47 mouse cellular contexts compared by ENCODE assay signal in genomic region chr17:31094781-31095180, GRCm38 (mm10). TPM values are rescaled to one million over a fixed set of nuclear protein-coding genes. Genes with fewer than 3 reads are reported as not detected.
"Had no signal": no experiment of that assay in that cellular context is flagged by ENCODE, and none has a peak within 500 bp of the region (broad histone marks: within the 10 kb centered on the region; RNA-seq: fewer than 3 reads in every experiment).

No protein-coding gene starts in this region.

- H3K4me3 ChIP-seq: heart, embryonic 10.5 days; heart, embryonic 12.5 days; heart, embryonic 13.5 days; heart, embryonic 15.5 days; hindbrain, embryonic 10.5 days; hindbrain, embryonic 12.5 days; hindbrain, embryonic 13.5 days; hindbrain, embryonic 15.5 days; intestine, embryonic 15.5 days; kidney, embryonic 15.5 days; layer of hippocampus, adult 2 months had no signal

- ATAC-seq: hindbrain, embryonic 16.5 days; hindbrain, postnatal 0 days; inflammation-experienced regulatory T-cells, adult 6 months; intestine, embryonic 15.5 days; intestine, embryonic 16.5 days; intestine, postnatal 0 days had no signal

- H3K4me2 ChIP-seq: heart, embryonic 11.5 days; heart, embryonic 12.5 days; heart, embryonic 13.5 days; heart, embryonic 15.5 days; hindbrain, embryonic 12.5 days; hindbrain, embryonic 13.5 days; hindbrain, embryonic 14.5 days; hindbrain, embryonic 15.5 days; intestine, embryonic 15.5 days; kidney, embryonic 15.5 days had no signal

- H3K4me1 ChIP-seq: intestine, embryonic 15.5 days had no signal

- H3K36me3 ChIP-seq: intestine, embryonic 15.5 days; kidney, embryonic 15.5 days had no signal

- H3K27me3 ChIP-seq: heart, embryonic 13.5 days; heart, embryonic 15.5 days; hindbrain, embryonic 12.5 days; hindbrain, embryonic 13.5 days; hindbrain, embryonic 15.5 days; intestine, embryonic 15.5 days; kidney, embryonic 15.5 days had no signal

- H3K27ac ChIP-seq: heart, embryonic 10.5 days; heart, embryonic 13.5 days; heart, embryonic 15.5 days; hindbrain, embryonic 10.5 days; hindbrain, embryonic 12.5 days; hindbrain, embryonic 13.5 days; hindbrain, embryonic 14.5 days; hindbrain, embryonic 15.5 days; hindbrain, postnatal 0 days; intestine, embryonic 15.5 days; kidney, embryonic 15.5 days; kidney, postnatal 0 days; layer of hippocampus, adult 2 months had no signal

- H3K9me3 ChIP-seq: heart, embryonic 15.5 days; hindbrain, embryonic 12.5 days; hindbrain, embryonic 13.5 days; hindbrain, embryonic 15.5 days; intestine, embryonic 15.5 days; kidney, embryonic 15.5 days had no signal

- H3K9ac ChIP-seq: heart, embryonic 12.5 days; heart, embryonic 13.5 days; heart, embryonic 15.5 days; hindbrain, embryonic 12.5 days; hindbrain, embryonic 13.5 days; hindbrain, embryonic 14.5 days; hindbrain, embryonic 15.5 days; intestine, embryonic 15.5 days; kidney, embryonic 15.5 days had no signal

- DNase-seq: heart, postnatal 10 days; heart, postnatal 14 days; heart, postnatal 36 days; heart, postnatal 4 days; kidney, adult 11 months; kidney, adult 18-20 months; kidney, adult 2 months; kidney, adult 8-10 months; kidney, adult 9 months; kidney, postnatal 10 days; kidney, postnatal 14 days; kidney, postnatal 25 days; kidney, postnatal 36 days; kidney, postnatal 4 days; layer of hippocampus, adult 9-11 months; layer of hippocampus, postnatal 36 days had no signal

RNA-seq across cellular contexts. Expression of gene Tff3, which starts 34.7 kb away (rescaled TPM):
- total RNA-seq: heart, postnatal 10 days; heart, postnatal 14 days; heart, postnatal 25 days; heart, postnatal 36 days; heart, postnatal 4 days; hematopoietic stem cell, adult 5-6 weeks; hindbrain, postnatal 0 days; layer of hippocampus, adult 18-20 months; layer of hippocampus, adult 2 months; layer of hippocampus, adult 8-10 months; layer of hippocampus, postnatal 10 days; layer of hippocampus, postnatal 14 days; layer of hippocampus, postnatal 25 days; layer of hippocampus, postnatal 36 days had no signal
- polyA plus RNA-seq: heart, embryonic 11.5 days; heart, embryonic 12.5 days; heart, embryonic 13.5 days; heart, embryonic 14.5 days; heart, embryonic 15.5 days; heart, postnatal 0 days; hindbrain, embryonic 10.5 days; hindbrain, embryonic 12.5 days; inflammation-experienced regulatory T-cells, adult 6 months; kidney, adult 2 months; kidney, embryonic 14.5 days had no signal

RNA-seq across cellular contexts. Expression of gene Tff2, which starts 49.3 kb away (rescaled TPM):
- total RNA-seq: heart, postnatal 10 days; heart, postnatal 25 days; heart, postnatal 36 days; heart, postnatal 4 days; hematopoietic stem cell, adult 5-6 weeks; hindbrain, postnatal 0 days; layer of hippocampus, adult 18-20 months; layer of hippocampus, adult 2 months; layer of hippocampus, adult 8-10 months; layer of hippocampus, postnatal 10 days; layer of hippocampus, postnatal 14 days; layer of hippocampus, postnatal 25 days; layer of hippocampus, postnatal 36 days had no signal
- polyA plus RNA-seq: heart, embryonic 10.5 days; heart, embryonic 11.5 days; heart, embryonic 12.5 days; heart, embryonic 13.5 days; heart, embryonic 14.5 days; heart, embryonic 15.5 days; heart, embryonic 16.5 days; heart, postnatal 0 days; hindbrain, embryonic 10.5 days; hindbrain, embryonic 11.5 days; hindbrain, embryonic 12.5 days; hindbrain, embryonic 13.5 days; hindbrain, embryonic 14.5 days; hindbrain, embryonic 15.5 days; hindbrain, embryonic 16.5 days; hindbrain, postnatal 0 days; inflammation-experienced regulatory T-cells, adult 6 months had no signal
